Mouse (Mus musculus) G1E (cell line): ENCODE measurements around the gene Cyfip2. TPM values are rescaled to one million over a fixed set of nuclear protein-coding genes. Genes with fewer than 3 reads are reported as not detected.

Experiments used
- ATAC-seq: 2 replicates; pipeline ENCODE4 v1.8.0; 2016; ENCODE audit warnings: mild to moderate bottlenecking; ENCODE audit not compliant: insufficient number of reproducible peaks, poor library complexity, low FRiP score, severe bottlenecking; ENCODE audit errors: extremely low read depth
- DNase-seq: peaks from one replicate; pipeline ENCODE4 v3.0.0; 2012; ENCODE audit warnings: low spot score
- H3K27me3 ChIP-seq: 2 replicates; pipeline ENCODE4 v1.6.1; 2012; ENCODE audit warnings: mild to moderate bottlenecking, low read length, inconsistent platforms; ENCODE audit not compliant: insufficient read depth
- H3K36me3 ChIP-seq: replicated peaks from 2 replicates; pipeline ENCODE3; 2012; ENCODE audit warnings: mild to moderate bottlenecking, inconsistent platforms
- H3K4me1 ChIP-seq: 2 replicates; pipeline ENCODE4 v1.6.1; 2012; ENCODE audit warnings: low read depth, low read length, inconsistent platforms, mixed read lengths; ENCODE audit not compliant: insufficient read depth
- H3K4me3 ChIP-seq: 2 replicates; pipeline ENCODE4 v1.5.1; 2012; ENCODE audit warnings: low read depth, mild to moderate bottlenecking, inconsistent platforms, low read length, moderate library complexity, mixed read lengths
- H3K9me3 ChIP-seq: replicated peaks from 2 replicates; pipeline ENCODE4 v1.6.1; 2012; ENCODE audit warnings: inconsistent platforms
- CTCF ChIP-seq: IDR thresholded peaks from 2 replicates; pipeline ENCODE4 v1.5.1; 2012; ENCODE audit warnings: low read depth, low read length, inconsistent platforms, mixed read lengths
- GATA1 ChIP-seq: IDR thresholded peaks from 2 replicates; pipeline ENCODE4 v1.6.1; 2012; ENCODE audit warnings: borderline replicate concordance, low read length, inconsistent platforms, mixed read lengths
- GATA2 ChIP-seq: IDR thresholded peaks from 2 replicates; pipeline ENCODE4 v1.6.1; 2012; ENCODE audit warnings: low read depth, low read length, inconsistent platforms, borderline replicate concordance
- POLR2AphosphoS5 ChIP-seq: IDR thresholded peaks from 2 replicates; pipeline ENCODE4 v1.6.1; 2012; ENCODE audit warnings: low read depth, low read length, inconsistent platforms; ENCODE audit not compliant: insufficient replicate concordance
- TAL1 ChIP-seq: conservative IDR thresholded peaks from 2 replicates; pipeline ENCODE4 v1.6.1; 2012; ENCODE audit warnings: low read depth, low read length, inconsistent platforms, mixed read lengths
- polyA plus RNA-seq: library from polyadenylated mRNA; stranded (reverse); fragments of >175 nt; gene quantifications from 2 replicates; pipeline ENCODE4 v1.2.3, GENCODE M21; 2012
- total RNA-seq, 2 experiments: library from RNA; stranded (forward) in 1 of 2; stranded (reverse) in 1 of 2; fragments of 200-1000 nt in 1 of 2; fragments of >200 nt in 1 of 2; fragmentation: Nextera tagmentation in 1 of 2; gene quantifications; 2 replicates each; pipeline ENCODE4 v1.2.3; 2014 to 2017

Cyfip2 gene
- total and polyA plus RNA-seq, 3 experiments: 1.3 to 2.9 (median 2.4) TPM

DNA sequence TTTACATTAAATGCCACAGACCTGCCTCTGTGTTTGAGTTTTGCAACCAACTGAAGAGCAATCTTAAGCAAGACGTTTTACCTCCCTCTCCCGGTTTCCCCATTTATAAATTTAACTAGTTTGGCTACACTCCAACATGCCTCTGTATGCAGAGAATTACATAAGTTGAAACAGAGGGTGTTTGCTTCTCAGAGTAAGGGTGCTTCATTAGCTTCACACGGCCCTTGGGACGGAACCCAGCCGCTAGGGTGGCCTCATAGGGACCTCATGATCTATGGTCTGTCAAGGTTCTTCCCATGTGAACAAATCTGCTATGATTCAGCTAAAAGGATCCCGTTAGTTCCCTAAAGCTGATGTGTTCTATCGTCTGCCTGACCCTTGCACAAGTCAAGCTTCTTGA is 1.9 kb upstream of the Cyfip2 start:
- TF ChIP-seq GATA2: no peak

DNA sequence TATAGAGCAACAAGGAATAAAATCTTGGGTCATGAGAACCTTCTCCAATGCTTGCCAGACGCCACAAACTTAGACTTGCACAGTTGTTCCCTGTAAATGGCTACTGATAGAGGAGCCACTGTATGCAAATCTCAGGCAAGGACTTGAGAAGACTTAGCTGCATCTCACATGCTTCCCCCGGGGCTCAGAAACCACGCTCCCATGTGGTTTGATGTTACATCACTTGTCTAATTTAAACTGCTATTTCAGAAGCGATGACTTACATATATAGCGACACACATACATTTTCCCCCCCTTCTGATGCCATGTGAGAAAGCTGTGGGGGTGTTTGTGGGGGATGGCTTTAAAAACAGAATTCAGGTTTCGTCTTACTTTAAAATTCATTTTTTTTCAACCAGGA is 1.2 kb upstream of the Cyfip2 start:
- no peak for ATAC-seq
- DNase-seq: no peak
- no peaks in the 10 kb centered on the region for H3K36me3 ChIP-seq
- H3K4me3 ChIP-seq: no peak overlapping the region
- TF ChIP-seq GATA2 (no peak), TAL1 (no peak), POLR2AphosphoS5 (no peak), CTCF (no peak), GATA1 (no peak)
- no peaks in the 10 kb centered on the region for H3K9me3 ChIP-seq
- peaks cover 38% of the 10 kb centered on the region for H3K27me3 ChIP-seq
- peaks cover 18% of the 10 kb centered on the region for H3K4me1 ChIP-seq

More for the DNA sequence above, 1.9 kb upstream of the Cyfip2 start:
- Histone ChIP-seq H3K9me3 (no peaks in the 10 kb centered on the region), H3K36me3 (no peaks in the 10 kb centered on the region), H3K4me1 (peaks cover 18% of the 10 kb centered on the region), H3K27me3 (peaks cover 38% of the 10 kb centered on the region), H3K4me3 (no peak overlapping the region)
- no peak for ATAC-seq
- no peak for DNase-seq

DNA sequence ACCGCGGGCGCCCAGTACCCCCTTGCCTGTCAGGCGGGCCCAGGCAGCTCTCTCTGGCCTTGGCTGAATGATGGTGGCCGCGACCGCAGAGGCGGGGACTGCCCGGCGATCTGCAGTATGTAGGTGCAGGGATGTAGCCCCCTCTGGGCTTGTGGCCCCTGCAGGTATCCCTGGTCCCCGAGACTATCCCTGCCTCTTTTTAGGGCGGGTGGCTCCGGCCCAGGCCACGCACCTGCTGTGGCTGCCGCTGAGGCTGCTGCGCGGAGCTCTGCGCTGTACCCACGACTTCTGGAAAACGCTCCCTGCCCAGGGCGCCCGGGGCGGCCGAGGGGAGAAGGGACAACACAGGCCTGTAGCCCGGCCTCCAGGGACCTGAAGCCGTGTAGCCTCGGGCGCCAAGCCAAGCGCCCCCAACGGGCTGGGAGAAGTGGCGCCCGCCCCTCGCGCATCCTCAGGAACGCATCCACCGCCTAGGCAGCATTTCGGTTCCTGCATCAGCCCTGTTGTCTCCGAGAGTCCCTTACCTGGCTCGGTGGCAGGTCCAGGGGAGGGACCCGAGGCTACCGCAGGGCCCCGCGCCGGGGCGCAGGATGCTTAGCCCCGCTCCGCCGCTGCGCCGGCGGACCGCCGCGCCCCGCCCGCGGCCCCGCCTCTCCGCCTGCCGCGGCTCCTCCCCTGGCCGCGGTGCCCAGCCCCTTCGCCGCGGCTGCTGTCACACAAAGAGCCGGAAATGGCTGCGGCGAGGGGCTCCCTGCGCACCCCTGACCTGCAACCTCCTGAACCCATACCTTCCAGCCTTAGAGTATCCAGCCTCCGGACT is 746 bp downstream of the Cyfip2 start:
- H3K36me3 ChIP-seq: no peaks in the 10 kb centered on the region
- H3K27me3 ChIP-seq: peaks cover 33% of the 10 kb centered on the region
- H3K4me1 ChIP-seq: peaks cover 18% of the 10 kb centered on the region
- DNase-seq: peak; percentile 78
- H3K4me3 ChIP-seq: peak overlapping the region; percentile 74
- ATAC-seq: peak; percentile 75
- TF ChIP-seq CTCF (no peak), TAL1 (no peak), GATA2 (no peak), GATA1 (no peak), POLR2AphosphoS5 (no peak)
- no peaks in the 10 kb centered on the region for H3K9me3 ChIP-seq

DNA sequence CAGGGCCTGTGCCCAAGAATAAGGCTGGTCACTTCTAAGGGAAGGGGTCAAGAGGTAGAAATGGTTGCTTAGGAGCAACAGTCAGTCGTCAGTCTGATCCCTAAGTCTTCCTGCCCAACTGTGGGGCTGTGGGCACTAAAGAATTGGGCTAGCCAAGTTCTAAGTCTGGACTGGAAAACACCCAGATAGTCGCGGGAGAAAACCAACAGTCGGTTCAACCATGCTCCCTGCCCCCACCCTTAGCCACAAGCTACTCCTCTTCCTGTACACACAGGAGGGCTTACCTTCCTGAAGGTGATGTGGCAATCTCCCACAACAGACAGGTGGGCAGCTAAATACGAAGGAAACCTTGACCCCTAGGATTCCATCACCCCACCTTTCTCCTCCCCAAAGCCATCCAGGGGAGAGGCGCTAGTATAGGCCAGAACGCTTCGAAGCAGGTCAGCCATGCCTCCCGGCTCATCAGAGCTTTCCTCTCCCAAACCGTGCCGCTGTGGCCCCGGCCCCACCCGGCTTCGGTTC is 1.4 kb downstream of the Cyfip2 start:
- H3K36me3 ChIP-seq: no peaks in the 10 kb centered on the region
- DNase-seq: no peak
- peaks cover 34% of the 10 kb centered on the region for H3K27me3 ChIP-seq
- no peak for ATAC-seq
- no peaks in the 10 kb centered on the region for H3K9me3 ChIP-seq
- peaks cover 18% of the 10 kb centered on the region for H3K4me1 ChIP-seq
- TF ChIP-seq GATA2 (no peak), POLR2AphosphoS5 (no peak), GATA1 (no peak), CTCF (no peak), TAL1 (no peak)
- peak overlapping the region; percentile 74; the same call in 1 of the 2 replicates for H3K4me3 ChIP-seq

DNA sequence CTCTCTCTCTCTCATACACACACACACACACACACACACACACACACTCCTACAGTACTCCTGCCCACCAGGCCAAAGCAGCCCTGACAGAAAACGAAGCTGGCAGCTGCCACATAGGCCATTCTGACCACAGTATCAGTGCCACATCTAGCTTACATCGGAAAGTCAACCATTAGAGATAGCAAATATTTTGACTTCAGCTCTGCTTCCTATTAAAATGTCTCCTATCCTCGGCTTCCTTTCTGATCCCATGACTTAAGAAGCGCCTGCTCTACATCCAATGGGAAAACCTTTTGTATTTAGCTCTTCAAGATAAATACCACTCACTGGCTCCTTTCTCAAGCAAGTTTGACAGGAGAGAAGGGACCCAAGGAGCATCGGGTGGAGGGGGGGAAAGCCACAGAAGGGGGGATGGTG is 2.0 kb downstream of the Cyfip2 start:
- no peaks in the 10 kb centered on the region for H3K36me3 ChIP-seq
- no peak for DNase-seq
- peaks cover 37% of the 10 kb centered on the region for H3K27me3 ChIP-seq
- H3K4me1 ChIP-seq: peaks cover 18% of the 10 kb centered on the region
- no peak for ATAC-seq
- H3K9me3 ChIP-seq: no peaks in the 10 kb centered on the region
- TF ChIP-seq CTCF: no peak
- H3K4me3 ChIP-seq: no peak overlapping the region

DNA sequence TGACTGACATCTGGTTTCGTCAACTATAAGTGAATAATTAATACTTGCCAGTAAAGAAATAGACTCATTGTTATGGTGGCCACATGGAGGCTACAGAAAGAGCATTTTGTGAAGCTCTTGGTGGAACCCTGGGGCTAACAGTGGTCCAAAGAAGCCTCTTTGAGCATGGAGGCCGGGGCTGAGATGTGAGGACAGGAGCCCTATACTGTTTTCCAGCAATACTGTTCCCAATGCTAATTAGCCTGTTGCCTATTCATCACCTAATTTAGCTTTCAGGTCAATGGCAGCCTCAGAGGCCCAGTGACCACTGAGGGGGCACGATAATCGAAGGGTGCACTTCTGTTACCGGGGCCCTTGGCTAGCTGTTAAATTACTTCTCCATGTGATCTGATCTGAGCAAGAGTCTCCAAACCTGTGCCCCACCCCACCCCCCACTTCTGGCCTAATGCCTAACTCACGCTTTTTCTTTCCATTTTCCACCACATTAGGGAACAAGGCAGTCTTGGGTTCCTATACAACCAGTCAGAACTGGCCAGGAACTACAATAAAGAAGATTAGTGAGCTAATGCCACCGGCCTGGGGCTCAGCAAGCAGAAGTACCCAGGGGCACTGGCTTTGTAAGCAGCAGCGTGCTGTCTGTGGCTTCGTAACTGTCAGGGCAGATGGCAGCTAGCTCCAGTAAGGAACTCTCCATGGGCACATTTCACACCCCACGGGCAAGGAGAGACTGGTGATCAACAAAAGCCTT is 2.7 kb downstream of the Cyfip2 start:
- no peak for DNase-seq

More for the DNA sequence above, 2.7 kb downstream of the Cyfip2 start:
- peaks cover 18% of the 10 kb centered on the region for H3K4me1 ChIP-seq
- H3K27me3 ChIP-seq: peaks cover 43% of the 10 kb centered on the region
- TF ChIP-seq CTCF: no peak
- TF ChIP-seq GATA2: no peak
- TF ChIP-seq POLR2AphosphoS5: no peak
- no peak for TF ChIP-seq GATA1
- no peak for TF ChIP-seq TAL1
- H3K9me3 ChIP-seq: no peaks in the 10 kb centered on the region
- H3K36me3 ChIP-seq: no peaks in the 10 kb centered on the region
- H3K4me3 ChIP-seq: no peak overlapping the region
- ATAC-seq: no peak
